ENCODE assay signal across 7 mouse cellular contexts in the genomic region with DNA sequence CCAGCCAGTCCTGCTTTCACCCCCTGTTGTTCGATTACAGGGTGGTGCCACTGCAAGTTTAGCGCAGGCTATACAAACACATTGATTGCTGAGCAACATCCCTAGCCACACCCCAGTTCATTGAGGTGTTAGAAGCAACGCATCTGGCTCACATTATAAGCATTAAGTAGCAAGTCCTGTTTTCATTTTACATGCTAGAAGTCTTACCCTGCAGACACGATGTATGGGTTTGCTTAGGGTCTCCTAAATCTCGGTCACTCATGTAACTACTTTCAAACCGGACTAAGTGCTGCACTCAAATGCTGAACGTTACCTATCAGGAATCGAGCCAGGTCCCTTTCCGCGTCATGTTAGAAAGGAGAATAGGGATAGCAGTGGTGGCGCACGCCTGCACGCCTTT. TPM values are rescaled to one million over a fixed set of nuclear protein-coding genes. Genes with fewer than 3 reads are reported as not detected.
A peak's percentile ranks its signal among the peaks of the same experiment; 100 is the strongest.
DNase-seq lines count a peak whose midpoint lies in the region; ATAC-seq and TF ChIP-seq lines count a peak whose summit lies in the region.

No protein-coding gene starts in this region.

- H3K27me3 ChIP-seq in embryonic facial prominence, embryonic 12.5 days: no peaks in the 10 kb centered on the region
- no peaks in the 10 kb centered on the region; the same call in 1 of the 2 replicates for H3K27me3 ChIP-seq in intestine, embryonic 16.5 days (replicated peaks; ENCODE audit: control insufficient read depth, insufficient read depth, low read length)
- no peaks in the 10 kb centered on the region for H3K27me3 ChIP-seq in midbrain, postnatal 0 days (ENCODE audit: insufficient read depth, low read length)

- peak overlapping the region; percentile 37; the same call in 1 of the 2 replicates for H3K27ac ChIP-seq in embryonic facial prominence, embryonic 12.5 days
- no peak overlapping the region for H3K27ac ChIP-seq in intestine, embryonic 16.5 days (ENCODE audit: low read length)
- no peak overlapping the region for H3K27ac ChIP-seq in midbrain, postnatal 0 days (ENCODE audit: low read depth, low read length)

- no peak for ATAC-seq in embryonic facial prominence, embryonic 12.5 days (ENCODE audit: insufficient number of reproducible peaks, insufficient read depth, low FRiP score, low TSS enrichment)
- ATAC-seq in intestine, embryonic 16.5 days: no peak
- ATAC-seq in midbrain, postnatal 0 days (ENCODE audit: low FRiP score): no peak

- TF ChIP-seq CTCF in midbrain, postnatal 0 days (IDR thresholded peaks at IDR 0.05): no peak

- WGBS in embryonic facial prominence, embryonic 12.5 days: 23% methylated on average over 13 of the region's 13 CpGs
- 12% methylated on average over 13 of the region's 13 CpGs for WGBS in intestine, embryonic 16.5 days
- 34% methylated on average over 13 of the region's 13 CpGs for WGBS in midbrain, postnatal 0 days

- no peaks in the 10 kb centered on the region for H3K9me3 ChIP-seq in embryonic facial prominence, embryonic 12.5 days
- H3K9me3 ChIP-seq in intestine, embryonic 16.5 days (ENCODE audit: control insufficient read depth, low read length): no peaks in the 10 kb centered on the region
- no peaks in the 10 kb centered on the region for H3K9me3 ChIP-seq in midbrain, postnatal 0 days (ENCODE audit: low read length)

- H3K36me3 ChIP-seq in embryonic facial prominence, embryonic 12.5 days: no peaks in the 10 kb centered on the region
- no peaks in the 10 kb centered on the region for H3K36me3 ChIP-seq in intestine, embryonic 16.5 days (ENCODE audit: control insufficient read depth, insufficient read depth, low read length)
- H3K36me3 ChIP-seq in midbrain, postnatal 0 days (ENCODE audit: insufficient read depth, low read length): no peaks in the 10 kb centered on the region

- peak; percentile 11 for DNase-seq in thymus, postnatal 14 days
- DNase-seq in thymus, postnatal 36 days: no peak
- no peak for DNase-seq in midbrain, postnatal 0 days (ENCODE audit: low spot score)
- DNase-seq in gastrocnemius, postnatal 10 days: no peak
- no peak for DNase-seq in cerebellum, adult 11-12 months

- H3K4me2 ChIP-seq in embryonic facial prominence, embryonic 12.5 days (replicated peaks): peak overlapping the region; percentile 85
- peak overlapping the region; percentile 46; the same call in 1 of the 2 replicates for H3K4me2 ChIP-seq in intestine, embryonic 16.5 days (ENCODE audit: low read depth, low read length)
- peak overlapping the region; percentile 40 for H3K4me2 ChIP-seq in midbrain, postnatal 0 days (ENCODE audit: low read depth, low read length, poor library complexity, severe bottlenecking)

- H3K4me1 ChIP-seq in embryonic facial prominence, embryonic 12.5 days: peaks cover 11% of the 10 kb centered on the region
- H3K4me1 ChIP-seq in intestine, embryonic 16.5 days (ENCODE audit: control insufficient read depth, insufficient read depth, low read length): peaks cover 6% of the 10 kb centered on the region
- H3K4me1 ChIP-seq in midbrain, postnatal 0 days (ENCODE audit: insufficient read depth, low read length): peaks cover 3% of the 10 kb centered on the region; the same call in 1 of the 2 replicates

- peak overlapping the region; percentile 77; the same call in 1 of the 2 replicates for H3K9ac ChIP-seq in embryonic facial prominence, embryonic 12.5 days
- peak overlapping the region; percentile 55; the same call in 1 of the 2 replicates for H3K9ac ChIP-seq in intestine, embryonic 16.5 days (ENCODE audit: low read depth, low read length)
- H3K9ac ChIP-seq in midbrain, postnatal 0 days (replicated peaks; ENCODE audit: low read length, poor library complexity, severe bottlenecking): no peak overlapping the region

- H3K4me3 ChIP-seq in embryonic facial prominence, embryonic 12.5 days: peak overlapping the region; percentile 62
- peak overlapping the region; percentile 33 for H3K4me3 ChIP-seq in intestine, embryonic 16.5 days (ENCODE audit: low read length)
- peak overlapping the region; percentile 28; the same call in 1 of the 2 replicates for H3K4me3 ChIP-seq in midbrain, postnatal 0 days (ENCODE audit: low read depth, low read length)

RNA-seq across cellular contexts. Expression of gene Snupn, which starts 0.9 kb away (rescaled TPM):
- 27.3 and 29.1 TPM in 2 replicates for polyA plus RNA-seq in embryonic facial prominence, embryonic 12.5 days (2016; fragmentation: Nextera tagmentation; extraction: Ambion mirVana)
- polyA plus RNA-seq in intestine, embryonic 16.5 days (2015; fragmentation: Nextera tagmentation; extraction: Ambion mirVana): 12.3 and 12.4 TPM in 2 replicates
- 12.7 and 16.9 TPM in 2 replicates for total RNA-seq in midbrain, postnatal 0 days (2014; rRNA removed)
- 20.5 and 21.6 TPM in 2 replicates for polyA plus RNA-seq in midbrain, postnatal 0 days (2015; fragmentation: Nextera tagmentation; extraction: Ambion mirVana)
- 1 to 10 TPM; 6.4 to 6.8 TPM for total RNA-seq in gastrocnemius, postnatal 10 days (2021)

RNA-seq across cellular contexts. Expression of gene Imp3, which starts 12.5 kb away (rescaled TPM):
- polyA plus RNA-seq in embryonic facial prominence, embryonic 12.5 days (2016; fragmentation: Nextera tagmentation; extraction: Ambion mirVana): 74.3 and 76.9 TPM in 2 replicates
- 60.9 and 67.2 TPM in 2 replicates for polyA plus RNA-seq in intestine, embryonic 16.5 days (2015; fragmentation: Nextera tagmentation; extraction: Ambion mirVana)
- 131 and 133 TPM in 2 replicates for total RNA-seq in midbrain, postnatal 0 days (2014; rRNA removed)
- polyA plus RNA-seq in midbrain, postnatal 0 days (2015; fragmentation: Nextera tagmentation; extraction: Ambion mirVana): 77.2 and 80.3 TPM in 2 replicates
- total RNA-seq in gastrocnemius, postnatal 10 days (2021): 10 to 100 TPM; 43.0 to 46.6 TPM

RNA-seq across cellular contexts. Expression of gene Snx33, which starts 21.6 kb away (rescaled TPM):
- polyA plus RNA-seq in embryonic facial prominence, embryonic 12.5 days (2016; fragmentation: Nextera tagmentation; extraction: Ambion mirVana): 13.8 and 14.4 TPM in 2 replicates
- 4.8 and 5.2 TPM in 2 replicates for polyA plus RNA-seq in intestine, embryonic 16.5 days (2015; fragmentation: Nextera tagmentation; extraction: Ambion mirVana)
- total RNA-seq in midbrain, postnatal 0 days (2014; rRNA removed): 5.7 and 7.3 TPM in 2 replicates
- 1.6 and 1.7 TPM in 2 replicates for polyA plus RNA-seq in midbrain, postnatal 0 days (2015; fragmentation: Nextera tagmentation; extraction: Ambion mirVana)
- 1 to 10 TPM; 7.0 to 9.3 TPM for total RNA-seq in gastrocnemius, postnatal 10 days (2021)

RNA-seq across cellular contexts. Expression of gene Ptpn9, which starts 45.0 kb away (rescaled TPM):
- 42.5 and 43.4 TPM in 2 replicates for polyA plus RNA-seq in embryonic facial prominence, embryonic 12.5 days (2016; fragmentation: Nextera tagmentation; extraction: Ambion mirVana)
- 8.0 and 8.7 TPM in 2 replicates for polyA plus RNA-seq in intestine, embryonic 16.5 days (2015; fragmentation: Nextera tagmentation; extraction: Ambion mirVana)
- total RNA-seq in midbrain, postnatal 0 days (2014; rRNA removed): 44.4 and 52.2 TPM in 2 replicates
- polyA plus RNA-seq in midbrain, postnatal 0 days (2015; fragmentation: Nextera tagmentation; extraction: Ambion mirVana): 20.5 and 21.5 TPM in 2 replicates
- 10 to 100 TPM; 11.3 to 12.6 TPM for total RNA-seq in gastrocnemius, postnatal 10 days (2021)
